Mouse (Mus musculus) myocyte (in vitro differentiated cells): Measurements from ENCODE around the gene Zdhhc20. TPM values are rescaled to one million over a fixed set of nuclear protein-coding genes. Genes with fewer than 3 reads are reported as not detected.
"Not testable (repeated sequence)": the region's sequence is repeated elsewhere in the genome, so short reads cannot be mapped to it uniquely, and the experiment has no call there.

Experiments used
- H3K27me3 ChIP-seq: one replicate; pipeline ENCODE4 v1.6.1; 2011; ENCODE audit not compliant: control insufficient read depth, insufficient read depth, insufficient read length
- H3K36me3 ChIP-seq: one replicate; pipeline ENCODE4 v1.6.1; 2011; ENCODE audit not compliant: control insufficient read depth, insufficient read depth
- H3K4me2 ChIP-seq: one replicate; pipeline ENCODE4 v1.6.1; 2011; ENCODE audit warnings: low read depth, control low read depth
- H3K4me3 ChIP-seq: one replicate; pipeline ENCODE4 v1.5.1; 2011; ENCODE audit warnings: mild to moderate bottlenecking, control low read depth, moderate library complexity
- H3K79me2 ChIP-seq: one replicate; pipeline ENCODE4 v1.6.1; 2011; ENCODE audit not compliant: control insufficient read depth, insufficient read depth
- H3ac ChIP-seq: one replicate; pipeline ENCODE4 v1.6.1; 2011; ENCODE audit not compliant: control insufficient read depth, insufficient read length
- CEBPB ChIP-seq: IDR thresholded peaks from 2 replicates; pipeline ENCODE4 v1.6.1; 2011; ENCODE audit warnings: mild to moderate bottlenecking, moderate library complexity; ENCODE audit not compliant: poor library complexity, insufficient read depth, severe bottlenecking
- E2F4 ChIP-seq: IDR thresholded peaks from one replicate; pipeline ENCODE4 v1.6.1; 2011; ENCODE audit warnings: mild to moderate bottlenecking, control low read depth, moderate library complexity; ENCODE audit not compliant: insufficient read depth
- MAX ChIP-seq: IDR thresholded peaks from one replicate; pipeline ENCODE4 v1.6.1; 2011; ENCODE audit warnings: low read depth, mild to moderate bottlenecking, control low read depth
- MYOD1 ChIP-seq, 3 experiments: IDR thresholded peaks; one replicate each; pipeline ENCODE4 v1.6.1; 2011; ENCODE audit warnings: control low read depth in 2 of 3, low read depth in 2 of 3, mild to moderate bottlenecking in 2 of 3, moderate library complexity in 1 of 3; ENCODE audit not compliant: insufficient read length in 2 of 3, control insufficient read depth in 1 of 3
- MYOG ChIP-seq, 3 experiments: IDR thresholded peaks; one replicate each; pipeline ENCODE4 v1.6.1; 2011; ENCODE audit warnings: control low read depth in 2 of 3, low read depth in 2 of 3, mild to moderate bottlenecking in 2 of 3; ENCODE audit not compliant: insufficient read length in 2 of 3, control insufficient read depth in 1 of 3, insufficient read depth in 1 of 3
- POLR2A ChIP-seq: IDR thresholded peaks from one replicate; pipeline ENCODE4 v1.6.1; 2011; ENCODE audit warnings: low read depth, mild to moderate bottlenecking, control low read depth, moderate library complexity; ENCODE audit not compliant: insufficient read length
- POLR2AphosphoS2 ChIP-seq: IDR thresholded peaks from one replicate; pipeline ENCODE4 v1.6.1; 2011; ENCODE audit warnings: low read depth, control low read depth; ENCODE audit not compliant: insufficient read length
- REST ChIP-seq: IDR thresholded peaks from one replicate; pipeline ENCODE4 v1.6.1; 2011; ENCODE audit warnings: mild to moderate bottlenecking, control low read depth, moderate library complexity; ENCODE audit not compliant: insufficient read depth, insufficient read length
- SRF ChIP-seq: IDR thresholded peaks from one replicate; pipeline ENCODE4 v1.6.1; 2011; ENCODE audit warnings: low read depth; ENCODE audit not compliant: control insufficient read depth, insufficient read length
- TCF12 ChIP-seq: IDR thresholded peaks from one replicate; pipeline ENCODE4 v1.6.1; 2011; ENCODE audit warnings: mild to moderate bottlenecking, control low read depth; ENCODE audit not compliant: poor library complexity, insufficient read depth, severe bottlenecking
- TCF3 ChIP-seq: IDR thresholded peaks from one replicate; pipeline ENCODE4 v1.6.1; 2011; ENCODE audit warnings: low read depth, control low read depth; ENCODE audit not compliant: insufficient read length
- USF1 ChIP-seq: IDR thresholded peaks from one replicate; pipeline ENCODE4 v1.6.1; 2011; ENCODE audit warnings: low read depth, mild to moderate bottlenecking, control low read depth, moderate library complexity
- polyA plus RNA-seq: library from polyadenylated mRNA; unstranded; fragments of >200 nt; fragmentation: generic; extraction: Trizol; gene quantifications from one replicate; pipeline ENCODE4 v1.2.1, GENCODE M21; 2012; ENCODE audit warnings: missing spikeins

The Zdhhc20 gene
- polyA plus RNA-seq, 1 experiment = 9.6 TPM

GRCm38 (mm10) chr14:57861987-57862412 lies 28.1 kb downstream of the Zdhhc20 start:
- Histone ChIP-seq H3K79me2 (no peaks in the 10 kb centered on the region), H3K27me3 (no peaks in the 10 kb centered on the region), H3K4me2 (no peak overlapping the region)

GRCm38 (mm10) chr14:57859520-57859919 lies 30.6 kb downstream of the Zdhhc20 start:
- Histone ChIP-seq H3K27me3 (no peaks in the 10 kb centered on the region), H3ac (no peak overlapping the region), H3K4me2 (no peak overlapping the region), H3K79me2 (no peaks in the 10 kb centered on the region), H3K36me3 (peaks cover 20% of the 10 kb centered on the region), H3K4me3 (no peak overlapping the region)
- TF ChIP-seq MYOG (IDR thresholded peaks at IDR 0.05; ENCODE audit: control insufficient read depth in 1 of 3, insufficient read depth in 1 of 3, insufficient read length in 2 of 3, low read depth in 2 of 3) (no peak), SRF (no peak), MAX (no peak), TCF3 (no peak), TCF12 (no peak), E2F4 (no peak), USF1 (no peak), REST (no peak), POLR2AphosphoS2 (no peak), POLR2A (no peak), MYOD1 (IDR thresholded peaks at IDR 0.05; ENCODE audit: control insufficient read depth in 1 of 3, insufficient read length in 2 of 3, low read depth in 2 of 3) (no peak), CEBPB (no peak)

More at GRCm38 (mm10) chr14:57861987-57862412, 28.1 kb downstream of the Zdhhc20 start:
- peaks cover 22% of the 10 kb centered on the region for H3K36me3 ChIP-seq
- no peak overlapping the region for H3K4me3 ChIP-seq
- no peak for TF ChIP-seq CEBPB
- no peak for TF ChIP-seq TCF12
- no peak for TF ChIP-seq REST
- no peak for TF ChIP-seq MYOG (IDR thresholded peaks at IDR 0.05; ENCODE audit: control insufficient read depth in 1 of 3, insufficient read depth in 1 of 3, insufficient read length in 2 of 3, low read depth in 2 of 3)
- TF ChIP-seq USF1 = no peak
- TF ChIP-seq MYOD1 (IDR thresholded peaks at IDR 0.05; ENCODE audit: control insufficient read depth in 1 of 3, insufficient read length in 2 of 3, low read depth in 2 of 3) = no peak
- no peak for TF ChIP-seq POLR2A
- no peak for TF ChIP-seq E2F4
- no peak for TF ChIP-seq SRF
- TF ChIP-seq MAX = no peak
- TF ChIP-seq TCF3 = no peak
- no peak for TF ChIP-seq POLR2AphosphoS2
- no peak overlapping the region for H3ac ChIP-seq

GRCm38 (mm10) chr14:57858601-57859000 lies 31.5 kb downstream of the Zdhhc20 start:
- no peak overlapping the region for H3ac ChIP-seq
- no peaks in the 10 kb centered on the region for H3K79me2 ChIP-seq
- peaks cover 22% of the 10 kb centered on the region for H3K36me3 ChIP-seq
- H3K27me3 ChIP-seq = no peaks in the 10 kb centered on the region
- TF ChIP-seq MYOG (IDR thresholded peaks at IDR 0.05; ENCODE audit: control insufficient read depth in 1 of 3, insufficient read depth in 1 of 3, insufficient read length in 2 of 3, low read depth in 2 of 3) (no peak), CEBPB (no peak), POLR2A (no peak), USF1 (no peak), POLR2AphosphoS2 (no peak), TCF12 (no peak), MYOD1 (IDR thresholded peaks at IDR 0.05; ENCODE audit: control insufficient read depth in 1 of 3, insufficient read length in 2 of 3, low read depth in 2 of 3) (no peak)
- no peak overlapping the region for H3K4me3 ChIP-seq
- no peak overlapping the region for H3K4me2 ChIP-seq

GRCm38 (mm10) chr14:57856037-57856436 lies 34.0 kb downstream of the Zdhhc20 start:
- not testable (repeated sequence) for H3K4me2 ChIP-seq, H3ac ChIP-seq, H3K79me2 ChIP-seq, H3K27me3 ChIP-seq, H3K4me3 ChIP-seq
- H3K36me3 ChIP-seq = peaks cover 29% of the 10 kb centered on the region

GRCm38 (mm10) chr14:57852961-57853360 lies 37.1 kb downstream of the Zdhhc20 start:
- no peaks in the 10 kb centered on the region for H3K79me2 ChIP-seq
- no peaks in the 10 kb centered on the region for H3K27me3 ChIP-seq
- TF ChIP-seq MAX (no peak), POLR2A (no peak), CEBPB (no peak), MYOD1 (IDR thresholded peaks at IDR 0.05; ENCODE audit: control insufficient read depth in 1 of 3, insufficient read length in 2 of 3, low read depth in 2 of 3) (no peak), POLR2AphosphoS2 (no peak), E2F4 (no peak), TCF12 (no peak), REST (no peak), TCF3 (no peak), MYOG (IDR thresholded peaks at IDR 0.05; ENCODE audit: control insufficient read depth in 1 of 3, insufficient read depth in 1 of 3, insufficient read length in 2 of 3, low read depth in 2 of 3) (no peak), SRF (no peak), USF1 (no peak)
- H3ac ChIP-seq = no peak overlapping the region
- peaks cover 26% of the 10 kb centered on the region for H3K36me3 ChIP-seq
- no peak overlapping the region for H3K4me3 ChIP-seq
- no peak overlapping the region for H3K4me2 ChIP-seq
